Mouse (Mus musculus): ENCODE data around the gene Vwa7.

DNA sequence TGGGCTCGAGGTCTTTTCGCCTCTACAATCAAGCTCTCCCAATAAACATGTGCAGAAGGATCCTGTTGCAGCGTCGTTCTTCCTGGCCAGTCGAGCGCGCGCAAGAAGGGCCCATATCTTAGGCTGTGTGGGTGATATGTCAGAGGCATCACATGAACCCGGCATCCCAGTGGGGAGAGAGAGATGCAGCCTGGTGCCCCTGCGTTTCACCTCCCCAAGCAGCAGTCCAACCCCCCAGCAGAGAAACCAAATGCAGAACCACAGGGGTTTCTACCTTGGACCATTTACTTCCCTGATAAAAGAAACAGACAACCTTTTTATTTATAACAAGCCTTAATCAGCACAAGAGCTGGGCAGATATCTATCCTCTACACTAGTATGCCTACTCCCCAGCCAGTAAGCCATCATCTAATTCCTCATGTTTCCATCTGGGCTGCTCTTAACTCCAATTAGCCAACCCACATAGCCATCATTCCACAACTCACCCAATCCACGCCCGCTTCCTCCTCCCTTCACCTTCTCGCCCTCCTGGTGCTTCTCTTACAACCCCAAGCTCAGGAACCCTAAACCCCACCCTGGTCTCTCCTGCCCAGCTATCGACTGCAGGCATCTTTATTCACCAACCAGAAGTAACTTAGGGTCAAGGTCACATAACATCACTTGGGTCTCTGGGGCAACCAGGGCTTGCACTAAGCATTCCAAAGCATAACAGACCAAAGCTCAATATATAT, 19.8 kb upstream of the Vwa7 start:
- no peak for TF ChIP-seq CTCF (IDR thresholded peaks at IDR 0.05; ENCODE audit: low read depth, low read length)
- TF ChIP-seq TAL1 (conservative IDR thresholded peaks at IDR 0.05; ENCODE audit: low read depth, low read length): no peak
